Mouse (Mus musculus): ENCODE data around the gene Rmnd5a.

- TF ChIP-seq CTCF (IDR thresholded peaks at IDR 0.05; ENCODE audit: low read depth, low read length), result no peak
- TF ChIP-seq POLR2A (IDR thresholded peaks at IDR 0.05; ENCODE audit: borderline replicate concordance, low read depth, low read length), result no peak
Measured at GRCm38 (mm10) chr6:71414624-71415023, 25.8 kb downstream of the Rmnd5a start.
